Mouse (Mus musculus) intestine, embryonic 15.5 days (tissue): ENCODE results near the gene Gtpbp8. TPM values are rescaled to one million over a fixed set of nuclear protein-coding genes. Genes with fewer than 3 reads are reported as not detected.

ENCODE experiments used
- polyA plus RNA-seq: library from polyadenylated mRNA; unstranded; fragments of >200 nt; fragmentation: Nextera tagmentation; extraction: Ambion mirVana; gene quantifications from 2 replicates; pipeline ENCODE4 v1.2.1, GENCODE M21; 2015

Gene Gtpbp8
- polyA plus RNA-seq, 1 experiment from 2014 or later: 35.0 TPM

Other genes with a start within 250 kb of the Gtpbp8 start
- gene Boc, start 187.5 kb downstream of the Gtpbp8 start, polyA plus RNA-seq: 9.8 and 10.3 TPM in 2 replicates
- gene Nepro, start 22.1 kb downstream of the Gtpbp8 start, polyA plus RNA-seq: 7.6 and 8.2 TPM in 2 replicates
- 0.98 and 1.1 TPM in 2 replicates for gene Cd200r1, start 19.4 kb upstream of the Gtpbp8 start, polyA plus RNA-seq
- gene Cd200r4, start 65.4 kb upstream of the Gtpbp8 start, polyA plus RNA-seq: 0.25 and 0.28 TPM in 2 replicates
- gene Cd200r2, start 120.7 kb upstream of the Gtpbp8 start, polyA plus RNA-seq: 0.21 and 0.46 TPM in 2 replicates
- gene Cd200r3, start 197.3 kb upstream of the Gtpbp8 start, polyA plus RNA-seq: 0.45 and 0.75 TPM in 2 replicates